Mouse (Mus musculus) thymus, postnatal 14 days (tissue): ENCODE data around the gene Olfr1371.

ENCODE experiments used
- DNase-seq: peaks from one replicate; pipeline ENCODE4 v3.0.0; 2021

Olfr1371 gene

GRCm38 (mm10) chr11:52213887-52214286 lies at the start of gene Olfr1371:
Gene Olfr1371 (minus strand): TSS chr11:52213987.
- no peak for DNase-seq

- DNase-seq, result peak; percentile 25
These were observed 48.6 kb upstream of the Olfr1371 start for GRCm38 (mm10) chr11:52262338-52262737.

GRCm38 (mm10) chr11:52261937-52262336 lies 48.1 kb upstream of the Olfr1371 start:
- peak; percentile 71 for DNase-seq

GRCm38 (mm10) chr11:52260878-52261277 lies 47.1 kb upstream of the Olfr1371 start:
- peak; percentile 27 for DNase-seq

- peak; percentile 54 for DNase-seq
These were observed 44.9 kb upstream of the Olfr1371 start for GRCm38 (mm10) chr11:52258711-52259110.

GRCm38 (mm10) chr11:52257376-52257775 lies 43.6 kb upstream of the Olfr1371 start:
- DNase-seq, result peak; percentile 12

- DNase-seq, result peak; percentile 29
These were observed 41.3 kb upstream of the Olfr1371 start for GRCm38 (mm10) chr11:52255077-52255476.

GRCm38 (mm10) chr11:52253674-52254375 lies 40.0 kb upstream of the Olfr1371 start:
- DNase-seq, result peak; percentile 63

GRCm38 (mm10) chr11:52252692-52253091 lies 38.9 kb upstream of the Olfr1371 start:
- peak; percentile 27 for DNase-seq

- peak; percentile 35 for DNase-seq
These were observed 38.0 kb upstream of the Olfr1371 start for GRCm38 (mm10) chr11:52251770-52252169.

- peak; percentile 10 for DNase-seq
These were observed 35.7 kb upstream of the Olfr1371 start for GRCm38 (mm10) chr11:52249452-52249851.

GRCm38 (mm10) chr11:52240898-52241542 lies 27.2 kb upstream of the Olfr1371 start:
- DNase-seq, result no peak

- DNase-seq, result peak; percentile 1
These were observed 20.7 kb upstream of the Olfr1371 start for GRCm38 (mm10) chr11:52234509-52234908.

GRCm38 (mm10) chr11:52233906-52234305 lies 20.1 kb upstream of the Olfr1371 start:
- DNase-seq, result no peak

- DNase-seq, result no peak
These were observed 19.4 kb upstream of the Olfr1371 start for GRCm38 (mm10) chr11:52233043-52233653.

GRCm38 (mm10) chr11:52231606-52232541 lies 18.1 kb upstream of the Olfr1371 start, which contains the start of gene Skp1a:
Gene Skp1a (plus strand): TSS chr11:52231995.
- peak; percentile 92 for DNase-seq

- no peak for DNase-seq
These were observed 16.9 kb upstream of the Olfr1371 start for GRCm38 (mm10) chr11:52230694-52231093.

GRCm38 (mm10) chr11:52228722-52229448 lies 15.1 kb upstream of the Olfr1371 start:
- no peak for DNase-seq

GRCm38 (mm10) chr11:52227466-52228226 lies 13.9 kb upstream of the Olfr1371 start:
- DNase-seq, result no peak

- no peak for DNase-seq
These were observed 13.3 kb upstream of the Olfr1371 start for GRCm38 (mm10) chr11:52227053-52227452.

- peak; percentile 61 for DNase-seq
These were observed 12.3 kb upstream of the Olfr1371 start for GRCm38 (mm10) chr11:52225986-52226599.
